Mouse (Mus musculus): ENCODE data around the gene Gm11758.
"Not testable (repeated sequence)": the region's sequence is repeated elsewhere in the genome, so short reads cannot be mapped to it uniquely, and the experiment has no call there.

DNA sequence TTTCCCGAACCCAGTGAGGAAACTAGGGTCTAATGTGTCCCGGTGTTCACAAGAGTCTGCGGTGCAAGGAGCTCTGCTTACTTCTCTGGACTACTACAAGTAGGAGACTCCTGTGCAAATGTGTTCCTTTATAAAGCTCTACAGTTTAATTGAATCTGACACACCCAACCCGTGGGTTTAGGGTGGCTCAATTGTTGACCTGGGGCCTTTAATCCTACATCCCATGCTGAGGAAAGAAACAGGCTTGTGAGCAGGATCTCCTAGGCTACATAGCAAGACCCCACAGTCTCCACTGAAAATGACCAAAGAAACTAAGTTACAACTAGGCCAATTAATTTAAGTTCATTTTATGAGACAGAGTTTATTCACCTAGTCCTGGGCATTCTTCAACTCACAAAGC, 29.8 kb upstream of the Gm11758 start, which contains the start of gene Gm13871:
- TF ChIP-seq CTCF, EP300 (IDR thresholded peaks at IDR 0.05; ENCODE audit: low read depth): not testable (repeated sequence)
